Mouse (Mus musculus) small intestine, adult 2 months (tissue): ENCODE measurements around the gene Baiap3. TPM values are rescaled to one million over a fixed set of nuclear protein-coding genes. Genes with fewer than 3 reads are reported as not detected.

Experiments used
- H3K27ac ChIP-seq: fragments of 200-500 bp; 2 replicates; pipeline ENCODE4 v1.5.1; 2012; ENCODE audit warnings: low read depth, low read length, control low read depth, inconsistent platforms; ENCODE audit not compliant: insufficient read depth
- H3K27me3 ChIP-seq: fragments of 200-500 bp; 2 replicates; pipeline ENCODE4 v1.6.1; 2012; ENCODE audit warnings: mild to moderate bottlenecking, moderate library complexity, low read length, inconsistent platforms; ENCODE audit not compliant: control insufficient read depth, insufficient read depth
- H3K36me3 ChIP-seq: fragments of 200-500 bp; 2 replicates; pipeline ENCODE4 v1.6.1; 2012; ENCODE audit warnings: mild to moderate bottlenecking, low read length, control low read depth, inconsistent platforms; ENCODE audit not compliant: control insufficient read depth, insufficient read depth
- H3K4me1 ChIP-seq: fragments of 200-500 bp; 2 replicates; pipeline ENCODE4 v1.6.1; 2012; ENCODE audit warnings: low read length, inconsistent platforms, mixed read lengths; ENCODE audit not compliant: control insufficient read depth, insufficient read depth, insufficient read length
- H3K4me3 ChIP-seq: fragments of 200-500 bp; 2 replicates; pipeline ENCODE4 v1.5.1; 2012; ENCODE audit warnings: low read depth, mild to moderate bottlenecking, control low read depth, inconsistent platforms, low read length, moderate library complexity
- CTCF ChIP-seq: fragments of 200-500 bp; IDR thresholded peaks from 2 replicates; pipeline ENCODE4 v1.5.1; 2012; ENCODE audit warnings: low read depth, mild to moderate bottlenecking, control low read depth, inconsistent platforms, low read length, moderate library complexity, mixed read lengths; ENCODE audit not compliant: insufficient replicate concordance, insufficient read length; ENCODE audit errors: extremely low read depth
- POLR2A ChIP-seq: fragments of 200-500 bp; IDR thresholded peaks from 2 replicates; pipeline ENCODE4 v1.6.1; 2012; ENCODE audit warnings: low read depth, mild to moderate bottlenecking, control low read depth, inconsistent platforms, low read length, moderate library complexity
- WGBS: fragments of 180-500 bp; shearing (Covaris S2); methylation state at CpG from one replicate; pipeline ENCODE4 v1.1.7; 2018; 5-methylcytosine and 5-hydroxymethylcytosine counted together
- polyA plus RNA-seq: library from polyadenylated mRNA; depleted of rRNA; stranded (reverse); fragments of >200 nt; gene quantifications from 2 replicates; pipeline ENCODE4 v1.2.3, GENCODE M21; 2012

The Baiap3 gene
- polyA plus RNA-seq, 1 experiment: 10.1 TPM

DNA sequence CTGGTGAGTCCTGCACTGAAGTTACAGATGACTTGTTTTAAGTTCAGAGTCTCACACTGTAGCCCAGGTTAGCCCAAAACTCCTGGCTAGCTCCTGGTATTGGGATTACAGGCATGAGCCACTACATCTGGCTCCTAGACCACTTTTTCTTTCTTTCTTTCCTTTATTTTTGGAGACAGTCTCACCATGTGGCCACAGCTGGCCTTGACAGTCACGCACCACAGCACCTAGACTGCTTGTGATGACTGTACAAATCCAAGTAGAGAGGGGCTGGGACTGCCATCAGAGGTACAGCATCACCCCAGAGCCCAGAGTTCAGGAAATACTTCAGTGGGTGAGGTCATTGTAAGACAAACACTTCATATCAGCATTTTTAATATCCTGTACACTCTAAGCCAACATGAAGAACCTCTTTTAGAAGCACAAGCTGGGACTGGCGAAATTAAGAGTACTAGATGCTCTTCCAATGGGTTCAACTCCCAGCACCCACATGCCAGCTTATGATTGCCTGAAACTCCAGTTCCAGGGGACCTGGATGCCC, 14.7 kb upstream of the Baiap3 start:
- H3K27ac ChIP-seq: no peak overlapping the region
- no peak for TF ChIP-seq CTCF
- no peak for TF ChIP-seq POLR2A
- 49% methylated on average over 2 of the region's 2 CpGs for WGBS
- H3K4me3 ChIP-seq: no peak overlapping the region
- H3K4me1 ChIP-seq: peaks cover 21% of the 10 kb centered on the region; the same call in 1 of the 2 replicates
- H3K36me3 ChIP-seq: peaks cover 30% of the 10 kb centered on the region
- no peaks in the 10 kb centered on the region for H3K27me3 ChIP-seq

DNA sequence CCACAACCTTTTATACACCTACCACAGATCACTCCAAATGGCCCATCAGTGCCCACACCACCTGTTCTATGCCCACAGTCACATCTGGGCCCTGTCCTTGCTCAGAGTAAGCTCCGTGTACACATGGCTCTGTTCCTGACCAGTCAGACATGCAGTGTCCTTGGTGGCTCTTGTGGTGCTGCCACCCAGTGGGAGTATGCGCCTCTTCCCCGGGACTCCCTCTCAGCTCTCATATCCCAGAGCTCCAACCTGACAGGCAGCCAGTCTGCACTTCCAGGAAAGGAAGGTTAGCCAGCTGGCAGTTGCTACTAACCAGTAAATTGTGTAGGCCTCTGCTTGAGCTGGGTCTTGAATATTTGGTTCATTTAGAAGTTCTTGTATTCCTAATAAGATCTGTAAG, 8.3 kb upstream of the Baiap3 start:
- Histone ChIP-seq H3K4me1 (peaks cover under 1% of the 10 kb centered on the region; the same call in 1 of the 2 replicates), H3K27me3 (no peaks in the 10 kb centered on the region), H3K27ac (no peak overlapping the region), H3K36me3 (peaks cover 70% of the 10 kb centered on the region), H3K4me3 (no peak overlapping the region)
- WGBS: 53% methylated on average over 3 of the region's 3 CpGs
- no peak for TF ChIP-seq POLR2A
- peak; percentile 33; the same call in 1 of the 2 replicates for TF ChIP-seq CTCF

DNA sequence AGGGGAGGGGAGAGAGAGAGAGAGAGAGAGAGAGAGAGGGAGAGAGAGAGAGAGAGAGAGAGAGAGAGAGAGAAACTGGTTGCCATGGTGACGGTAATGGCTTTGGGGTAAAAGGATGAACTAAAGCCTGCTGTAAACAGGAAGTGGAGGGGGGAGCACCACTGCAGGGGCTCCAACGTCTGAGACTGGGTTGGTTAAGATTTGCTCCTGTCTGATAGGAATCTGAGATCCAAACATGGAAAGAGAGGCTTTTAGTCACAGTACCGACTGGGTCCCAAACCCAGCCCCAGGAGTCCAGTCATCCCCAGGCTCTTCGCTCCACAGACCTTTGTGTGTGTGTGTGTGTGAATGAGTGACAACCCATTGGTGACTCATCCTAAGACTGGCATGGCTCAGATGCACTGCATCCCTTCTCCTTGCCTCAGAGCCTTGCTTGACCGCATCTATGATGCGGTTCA, 1.7 kb upstream of the Baiap3 start:
- H3K27me3 ChIP-seq: peaks cover 17% of the 10 kb centered on the region
- H3K36me3 ChIP-seq: peaks cover 12% of the 10 kb centered on the region
- 0 out of 2 replicates have a peak overlapping the region, but pooled peaks have one; percentile 19 for H3K27ac ChIP-seq
- WGBS: 43% methylated on average over 6 of the region's 6 CpGs
- no peak overlapping the region for H3K4me3 ChIP-seq
- TF ChIP-seq POLR2A (no peak), CTCF (no peak)
- H3K4me1 ChIP-seq: peaks cover 6% of the 10 kb centered on the region

DNA sequence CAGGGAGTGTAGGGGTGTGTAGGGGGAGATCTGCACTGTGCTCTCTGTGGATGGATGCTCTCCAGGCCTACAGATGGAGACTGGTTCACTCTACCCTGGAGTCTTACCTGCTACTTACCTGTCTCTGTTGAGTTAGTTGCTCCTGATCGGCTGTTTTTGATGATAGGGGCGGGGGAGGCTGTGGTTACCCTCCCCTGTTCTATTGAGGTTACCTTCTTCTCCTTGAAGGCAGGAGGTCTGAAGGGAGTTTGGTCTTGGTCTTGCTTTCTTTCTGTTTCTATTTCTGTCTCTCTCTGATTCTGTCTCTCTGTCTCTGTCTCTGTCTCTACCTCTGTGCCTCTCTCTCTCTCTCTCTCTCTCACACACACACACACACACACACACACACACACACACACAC, 1.1 kb downstream of the Baiap3 start:
- no peak overlapping the region for H3K27ac ChIP-seq
- WGBS: 55% methylated on average over 2 of the region's 2 CpGs
- peaks cover 6% of the 10 kb centered on the region for H3K4me1 ChIP-seq
- H3K4me3 ChIP-seq: peak overlapping the region; percentile 48; the same call in 1 of the 2 replicates
- H3K27me3 ChIP-seq: peaks cover 17% of the 10 kb centered on the region
- peaks cover 6% of the 10 kb centered on the region; the same call in 1 of the 2 replicates for H3K36me3 ChIP-seq
- no peak for TF ChIP-seq POLR2A
- no peak for TF ChIP-seq CTCF

DNA sequence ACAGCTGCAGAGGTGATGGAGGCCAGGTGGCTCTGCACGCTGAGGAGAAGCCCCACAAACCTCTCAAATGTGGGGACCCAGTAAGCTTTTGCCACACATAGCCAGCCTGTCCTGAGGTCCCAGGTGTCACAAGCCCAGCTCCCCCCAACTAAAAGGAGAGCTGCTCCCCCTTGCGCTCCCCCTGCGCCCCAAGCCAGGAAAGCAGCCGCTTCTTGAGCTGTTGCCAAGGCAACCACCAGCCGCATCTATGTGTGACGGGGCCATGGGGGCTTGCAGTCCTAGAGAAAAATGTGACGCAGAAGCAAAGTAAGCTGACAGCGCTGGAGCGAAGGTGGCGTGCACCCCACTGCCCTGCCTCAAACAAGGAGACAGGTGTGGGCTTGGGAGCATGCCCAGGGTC, 2.4 kb downstream of the Baiap3 start:
- WGBS: 26% methylated on average over 10 of the region's 10 CpGs
- no peak overlapping the region for H3K4me3 ChIP-seq
- peaks cover 17% of the 10 kb centered on the region for H3K27me3 ChIP-seq
- TF ChIP-seq CTCF: no peak
- TF ChIP-seq POLR2A: no peak
- H3K27ac ChIP-seq: no peak overlapping the region
- H3K4me1 ChIP-seq: peaks cover 6% of the 10 kb centered on the region
- no peaks in the 10 kb centered on the region for H3K36me3 ChIP-seq

DNA sequence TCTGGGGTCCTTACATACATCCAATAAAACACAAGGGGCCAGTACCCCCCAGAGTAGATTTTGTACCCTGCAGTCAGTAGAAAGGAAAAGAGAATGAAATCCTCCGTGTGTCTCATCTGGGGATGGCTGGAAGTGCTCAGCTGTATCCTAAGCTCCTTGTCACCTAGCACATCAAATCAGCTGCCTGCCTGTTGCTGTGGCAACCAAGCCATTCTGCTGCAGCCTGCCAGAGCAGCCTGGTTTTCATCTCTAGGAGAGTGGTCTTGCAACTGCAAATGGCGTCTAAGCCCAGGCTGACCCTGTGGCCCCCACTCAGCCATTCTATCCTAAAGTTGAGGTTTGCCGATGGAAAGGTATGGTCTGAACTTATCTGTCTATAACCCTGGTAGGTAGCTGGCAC, 3.5 kb downstream of the Baiap3 start:
- WGBS: 45% methylated on average over 3 of the region's 3 CpGs
- TF ChIP-seq POLR2A (no peak), CTCF (no peak)
- Histone ChIP-seq H3K36me3 (no peaks in the 10 kb centered on the region), H3K4me1 (peaks cover 4% of the 10 kb centered on the region; the same call in 1 of the 2 replicates), H3K27me3 (peaks cover 17% of the 10 kb centered on the region), H3K27ac (no peak overlapping the region), H3K4me3 (no peak overlapping the region)

DNA sequence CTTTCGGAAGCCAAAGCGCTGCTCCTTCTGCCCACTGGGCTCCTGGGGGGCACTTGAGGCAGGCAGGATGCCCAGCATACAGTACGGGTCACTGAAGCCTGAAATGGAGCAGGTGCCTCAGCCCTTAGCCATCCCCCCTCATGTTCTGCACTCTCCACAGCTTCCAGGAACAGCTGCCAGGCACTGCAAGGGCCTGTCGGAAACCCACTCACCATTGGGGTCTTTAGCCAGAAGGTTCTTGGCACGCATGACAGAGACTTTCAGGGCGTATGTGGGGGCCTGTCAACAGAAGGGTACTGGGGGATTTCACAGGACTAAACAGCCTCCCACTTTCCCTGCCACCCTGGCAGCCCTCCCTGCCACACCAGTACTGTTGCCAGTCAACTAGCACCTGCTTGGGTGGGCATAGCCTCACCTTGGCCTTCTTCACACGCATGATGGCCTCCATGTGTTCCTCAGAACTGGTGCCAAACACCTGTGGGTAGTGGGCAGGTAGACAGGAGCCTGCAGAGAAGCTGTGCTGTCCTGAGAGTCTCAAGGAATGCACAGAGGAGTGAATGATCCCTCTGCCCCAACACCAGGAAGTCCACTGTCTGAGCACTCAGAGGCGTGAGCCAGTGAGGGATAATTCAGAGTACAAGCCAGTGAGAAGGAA, 5.9 kb downstream of the Baiap3 start:
- TF ChIP-seq CTCF (no peak), POLR2A (no peak)
- WGBS: 76% methylated on average over 8 of the region's 8 CpGs

More for the DNA sequence above, 5.9 kb downstream of the Baiap3 start:
- Histone ChIP-seq H3K4me1 (no peaks in the 10 kb centered on the region), H3K36me3 (no peaks in the 10 kb centered on the region), H3K27ac (no peak overlapping the region), H3K4me3 (no peak overlapping the region), H3K27me3 (peaks cover 5% of the 10 kb centered on the region)
